23 mouse cellular contexts compared by ENCODE assay signal in genomic region chr11:95015484-95015883, GRCm38 (mm10). TPM values are rescaled to one million over a fixed set of nuclear protein-coding genes. Genes with fewer than 3 reads are reported as not detected.
A peak's percentile ranks its signal among the peaks of the same experiment; 100 is the strongest.
DNase-seq lines count a peak whose midpoint lies in the region; ATAC-seq and TF ChIP-seq lines count a peak whose summit lies in the region.
"Had no signal": no experiment of that assay in that cellular context is flagged by ENCODE, and none has a peak within 500 bp of the region (broad histone marks: within the 10 kb centered on the region; RNA-seq: fewer than 3 reads in every experiment).

No protein-coding gene starts in this region.

- peaks cover 51% of the 10 kb centered on the region for H3K4me1 ChIP-seq in heart, embryonic 10.5 days
- H3K4me1 ChIP-seq in hindbrain, embryonic 13.5 days (replicated peaks): peaks cover 68% of the 10 kb centered on the region
- 0 out of 2 replicates have a peak, but pooled peaks cover 7% of the 10 kb centered on the region for H3K4me1 ChIP-seq in hindbrain, embryonic 11.5 days (replicated peaks; ENCODE audit: control insufficient read depth, insufficient read depth, low read length)
- H3K4me1 ChIP-seq in neural tube, embryonic 12.5 days: peaks cover 34% of the 10 kb centered on the region
- peaks cover 56% of the 10 kb centered on the region for H3K4me1 ChIP-seq in neural tube, embryonic 15.5 days
- H3K4me1 ChIP-seq in lung, postnatal 0 days (ENCODE audit: insufficient read depth, low read depth, low read length): no peaks in the 10 kb centered on the region

- ATAC-seq in hindbrain, embryonic 13.5 days (ENCODE audit: low FRiP score): no peak
- ATAC-seq in hindbrain, embryonic 11.5 days (ENCODE audit: low FRiP score): no peak
- ATAC-seq in neural tube, embryonic 12.5 days (ENCODE audit: low FRiP score, low read depth): no peak
- ATAC-seq in neural tube, embryonic 15.5 days (ENCODE audit: low FRiP score): no peak
- ATAC-seq in lung, postnatal 0 days: no peak
- ATAC-seq: hindbrain, postnatal 0 days had no signal

- TF ChIP-seq CTCF in lung, postnatal 0 days (IDR thresholded peaks at IDR 0.05): no peak

- TF ChIP-seq EP300 in lung, postnatal 0 days (IDR thresholded peaks at IDR 0.05): no peak

- peaks cover 51% of the 10 kb centered on the region for H3K36me3 ChIP-seq in heart, embryonic 10.5 days
- H3K36me3 ChIP-seq in hindbrain, embryonic 13.5 days: peaks cover 61% of the 10 kb centered on the region
- peaks cover 11% of the 10 kb centered on the region; the same call in 1 of the 2 replicates for H3K36me3 ChIP-seq in hindbrain, embryonic 11.5 days (ENCODE audit: control insufficient read depth, insufficient read depth, low read length)
- peaks cover 65% of the 10 kb centered on the region for H3K36me3 ChIP-seq in neural tube, embryonic 12.5 days
- peaks cover 51% of the 10 kb centered on the region for H3K36me3 ChIP-seq in neural tube, embryonic 15.5 days
- H3K36me3 ChIP-seq in lung, postnatal 0 days (ENCODE audit: insufficient read depth, low read length): no peaks in the 10 kb centered on the region

- WGBS in heart, embryonic 10.5 days: 50% methylated on average over 3 of the region's 3 CpGs
- 71% methylated on average over 3 of the region's 3 CpGs for WGBS in hindbrain, embryonic 13.5 days
- WGBS in hindbrain, embryonic 11.5 days: 78% methylated on average over 3 of the region's 3 CpGs
- 77% methylated on average over 3 of the region's 3 CpGs for WGBS in neural tube, embryonic 12.5 days
- WGBS in neural tube, embryonic 15.5 days: 57% methylated on average over 3 of the region's 3 CpGs
- whole genome bisulfite sequencing in lung, postnatal 0 days: 75% methylated on average over 3 of the region's 3 CpGs

- no peak overlapping the region for H3K4me2 ChIP-seq in hindbrain, embryonic 13.5 days
- H3K4me2 ChIP-seq in hindbrain, embryonic 11.5 days (replicated peaks; ENCODE audit: low read depth, low read length): no peak overlapping the region
- 0 out of 2 replicates have a peak overlapping the region, but pooled peaks have one; percentile 16 for H3K4me2 ChIP-seq in neural tube, embryonic 12.5 days (replicated peaks)
- no peak overlapping the region for H3K4me2 ChIP-seq in neural tube, embryonic 15.5 days
- H3K4me2 ChIP-seq in lung, postnatal 0 days (replicated peaks; ENCODE audit: low read depth, low read length): no peak overlapping the region
- H3K4me2 ChIP-seq: lung, embryonic 14.5 days had no signal

- peaks cover 26% of the 10 kb centered on the region for H3K27me3 ChIP-seq in heart, embryonic 10.5 days (ENCODE audit: insufficient read depth, poor library complexity, severe bottlenecking)
- no peaks in the 10 kb centered on the region for H3K27me3 ChIP-seq in hindbrain, embryonic 13.5 days
- H3K27me3 ChIP-seq in hindbrain, embryonic 11.5 days (ENCODE audit: control insufficient read depth, insufficient read depth, low read length): no peaks in the 10 kb centered on the region
- no peaks in the 10 kb centered on the region for H3K27me3 ChIP-seq in neural tube, embryonic 12.5 days (replicated peaks)
- H3K27me3 ChIP-seq in neural tube, embryonic 15.5 days (replicated peaks): no peaks in the 10 kb centered on the region
- no peaks in the 10 kb centered on the region for H3K27me3 ChIP-seq in lung, postnatal 0 days (replicated peaks; ENCODE audit: insufficient read depth, low read length)

- H3K9me3 ChIP-seq in heart, embryonic 10.5 days: no peaks in the 10 kb centered on the region
- H3K9me3 ChIP-seq in hindbrain, embryonic 13.5 days: no peaks in the 10 kb centered on the region
- H3K9me3 ChIP-seq in hindbrain, embryonic 11.5 days (ENCODE audit: control insufficient read depth, low read length): no peaks in the 10 kb centered on the region
- H3K9me3 ChIP-seq in neural tube, embryonic 12.5 days: no peaks in the 10 kb centered on the region
- H3K9me3 ChIP-seq in neural tube, embryonic 15.5 days (replicated peaks): no peaks in the 10 kb centered on the region
- H3K9me3 ChIP-seq in lung, postnatal 0 days (ENCODE audit: low read length): no peaks in the 10 kb centered on the region

- peak overlapping the region; percentile 29; the same call in 1 of the 2 replicates for H3K4me3 ChIP-seq in heart, embryonic 10.5 days
- H3K4me3 ChIP-seq in hindbrain, embryonic 13.5 days: no peak overlapping the region
- no peak overlapping the region for H3K4me3 ChIP-seq in hindbrain, embryonic 11.5 days (ENCODE audit: low read depth, low read length)
- H3K4me3 ChIP-seq in neural tube, embryonic 12.5 days: no peak overlapping the region
- no peak overlapping the region for H3K4me3 ChIP-seq in neural tube, embryonic 15.5 days (replicated peaks)
- H3K4me3 ChIP-seq in lung, postnatal 0 days (ENCODE audit: low read depth, low read length): no peak overlapping the region
- H3K4me3 ChIP-seq: gastrocnemius, adult 2 months had no signal

- H3K27ac ChIP-seq in heart, embryonic 10.5 days: peak overlapping the region; percentile 81
- no peak overlapping the region for H3K27ac ChIP-seq in hindbrain, embryonic 13.5 days
- H3K27ac ChIP-seq in hindbrain, embryonic 11.5 days (ENCODE audit: low read depth, low read length): no peak overlapping the region
- H3K27ac ChIP-seq in neural tube, embryonic 12.5 days: no peak overlapping the region
- no peak overlapping the region for H3K27ac ChIP-seq in neural tube, embryonic 15.5 days (replicated peaks)
- H3K27ac ChIP-seq in lung, postnatal 0 days (ENCODE audit: low read length): no peak overlapping the region
- H3K27ac ChIP-seq: gastrocnemius, adult 2 months; hindbrain, postnatal 0 days; kidney, postnatal 0 days; macrophage had no signal

- no peak for DNase-seq in heart, embryonic 10.5 days (ENCODE audit: low spot score)
- DNase-seq in heart, adult 9 months (ENCODE audit: low spot score in 2 of 2): no peak
- no peak for DNase-seq in hindbrain, embryonic 11.5 days (ENCODE audit: low spot score)
- no peak for DNase-seq in lung, postnatal 0 days (ENCODE audit: low spot score)
- no peak for DNase-seq in left cerebral cortex, postnatal 25 days (ENCODE audit: low spot score in 2 of 2)
- DNase-seq: adrenal gland, postnatal 14 days; cerebellum, adult 11-12 months; cerebellum, postnatal 36 days; gastrocnemius, adult 2 months; kidney, adult 11 months; layer of hippocampus, postnatal 36 days; lung, embryonic 14.5 days; thymus, adult 2 months had no signal

- H3K9ac ChIP-seq in hindbrain, embryonic 13.5 days: peak overlapping the region; percentile 49
- no peak overlapping the region for H3K9ac ChIP-seq in hindbrain, embryonic 11.5 days (ENCODE audit: low read depth, low read length)
- H3K9ac ChIP-seq in neural tube, embryonic 12.5 days: 0 out of 2 replicates have a peak overlapping the region, but pooled peaks have one; percentile 13
- H3K9ac ChIP-seq in neural tube, embryonic 15.5 days (replicated peaks): no peak overlapping the region
- no peak overlapping the region for H3K9ac ChIP-seq in lung, postnatal 0 days (replicated peaks; ENCODE audit: low read depth)
- H3K9ac ChIP-seq: lung, embryonic 14.5 days had no signal

- intact Hi-C loops in left cerebral cortex, postnatal 25 days (cut with DNase I): no loop called here

RNA-seq across cellular contexts. Expression of gene Samd14, which starts 5.8 kb away (rescaled TPM):
- 15.1 and 18.8 TPM in 2 replicates for polyA plus RNA-seq in heart, embryonic 10.5 days (2016; fragmentation: Nextera tagmentation; extraction: Ambion mirVana)
- 132 and 142 TPM in 2 replicates for polyA plus RNA-seq in hindbrain, embryonic 13.5 days (2015; fragmentation: Nextera tagmentation; extraction: Ambion mirVana)
- 46.1 and 47.6 TPM in 2 replicates for polyA plus RNA-seq in hindbrain, embryonic 11.5 days (2014; fragmentation: Nextera tagmentation; extraction: Ambion mirVana)
- 101 and 106 TPM in 2 replicates for polyA plus RNA-seq in neural tube, embryonic 12.5 days (2016; fragmentation: Nextera tagmentation; extraction: Ambion mirVana)
- 139 and 167 TPM in 2 replicates for polyA plus RNA-seq in neural tube, embryonic 15.5 days (2015; fragmentation: Nextera tagmentation; extraction: Ambion mirVana)
- 5.4 and 5.8 TPM in 2 replicates for polyA plus RNA-seq in lung, postnatal 0 days (2015; fragmentation: Nextera tagmentation; extraction: Ambion mirVana)
- total RNA-seq in left cerebral cortex, postnatal 25 days (2021): 10 to 100 TPM; 30.8 to 31.1 TPM

RNA-seq across cellular contexts. Expression of gene Ppp1r9b, which starts 24.6 kb away (rescaled TPM):
- 8.5 and 12.5 TPM in 2 replicates for polyA plus RNA-seq in heart, embryonic 10.5 days (2016; fragmentation: Nextera tagmentation; extraction: Ambion mirVana)
- 16.9 and 17.3 TPM in 2 replicates for polyA plus RNA-seq in hindbrain, embryonic 13.5 days (2015; fragmentation: Nextera tagmentation; extraction: Ambion mirVana)
- polyA plus RNA-seq in hindbrain, embryonic 11.5 days (2014; fragmentation: Nextera tagmentation; extraction: Ambion mirVana): 12.4 and 16.2 TPM in 2 replicates
- 18.2 and 19.7 TPM in 2 replicates for polyA plus RNA-seq in neural tube, embryonic 12.5 days (2016; fragmentation: Nextera tagmentation; extraction: Ambion mirVana)
- polyA plus RNA-seq in neural tube, embryonic 15.5 days (2015; fragmentation: Nextera tagmentation; extraction: Ambion mirVana): 18.8 TPM in 2 replicates
- 9.8 and 11.5 TPM in 2 replicates for polyA plus RNA-seq in lung, postnatal 0 days (2015; fragmentation: Nextera tagmentation; extraction: Ambion mirVana)
- 100 to 1,000 TPM; 675 to 703 TPM for total RNA-seq in left cerebral cortex, postnatal 25 days (2021)

RNA-seq across cellular contexts. Expression of gene Pdk2, which starts 25.7 kb away (rescaled TPM):
- 27.4 and 41.1 TPM in 2 replicates for polyA plus RNA-seq in heart, embryonic 10.5 days (2016; fragmentation: Nextera tagmentation; extraction: Ambion mirVana)
- 24.2 and 25.5 TPM in 2 replicates for polyA plus RNA-seq in hindbrain, embryonic 13.5 days (2015; fragmentation: Nextera tagmentation; extraction: Ambion mirVana)
- 12.5 and 13.0 TPM in 2 replicates for polyA plus RNA-seq in hindbrain, embryonic 11.5 days (2014; fragmentation: Nextera tagmentation; extraction: Ambion mirVana)
- 20.5 and 20.6 TPM in 2 replicates for polyA plus RNA-seq in neural tube, embryonic 12.5 days (2016; fragmentation: Nextera tagmentation; extraction: Ambion mirVana)
- polyA plus RNA-seq in neural tube, embryonic 15.5 days (2015; fragmentation: Nextera tagmentation; extraction: Ambion mirVana): 24.9 and 27.1 TPM in 2 replicates
- 39.3 and 51.1 TPM in 2 replicates for polyA plus RNA-seq in lung, postnatal 0 days (2015; fragmentation: Nextera tagmentation; extraction: Ambion mirVana)
- total RNA-seq in left cerebral cortex, postnatal 25 days (2021): 10 to 100 TPM; 87.3 to 88.7 TPM

RNA-seq across cellular contexts. Expression of gene Sgca, which starts 39.4 kb away (rescaled TPM):
- 12.5 and 25.8 TPM in 2 replicates for polyA plus RNA-seq in heart, embryonic 10.5 days (2016; fragmentation: Nextera tagmentation; extraction: Ambion mirVana)
- 0.23 and 0.52 TPM in 2 replicates for polyA plus RNA-seq in hindbrain, embryonic 13.5 days (2015; fragmentation: Nextera tagmentation; extraction: Ambion mirVana)
- 0.11 and 0.29 TPM in 2 replicates for polyA plus RNA-seq in hindbrain, embryonic 11.5 days (2014; fragmentation: Nextera tagmentation; extraction: Ambion mirVana)
- 0.80 and 0.90 TPM in 2 replicates for polyA plus RNA-seq in neural tube, embryonic 12.5 days (2016; fragmentation: Nextera tagmentation; extraction: Ambion mirVana)
- polyA plus RNA-seq in neural tube, embryonic 15.5 days (2015; fragmentation: Nextera tagmentation; extraction: Ambion mirVana): 0.77 and 1.4 TPM in 2 replicates
- polyA plus RNA-seq in lung, postnatal 0 days (2015; fragmentation: Nextera tagmentation; extraction: Ambion mirVana): 0.33 and 0.55 TPM in 2 replicates
- under 1 TPM in 1 of 2 experiments, not detected in 1; 0.46 TPM for total RNA-seq in left cerebral cortex, postnatal 25 days (2021)
- total RNA-seq: adrenal gland, postnatal 14 days; granulocyte monocyte progenitor cell, adult 5-6 weeks had no signal
- polyA plus RNA-seq: lung, embryonic 14.5 days; macrophage had no signal

RNA-seq across cellular contexts. Expression of gene Hils1, which starts 48.1 kb away (rescaled TPM):
- 0.22 TPM in 1 of 2 replicates, not detected in the other for polyA plus RNA-seq in heart, embryonic 10.5 days (2016; fragmentation: Nextera tagmentation; extraction: Ambion mirVana)
- not detected in 2 replicates for polyA plus RNA-seq in hindbrain, embryonic 13.5 days (2015; fragmentation: Nextera tagmentation; extraction: Ambion mirVana)
- polyA plus RNA-seq in hindbrain, embryonic 11.5 days (2014; fragmentation: Nextera tagmentation; extraction: Ambion mirVana): not detected in 2 replicates
- polyA plus RNA-seq in neural tube, embryonic 12.5 days (2016; fragmentation: Nextera tagmentation; extraction: Ambion mirVana): not detected in 2 replicates
- polyA plus RNA-seq in neural tube, embryonic 15.5 days (2015; fragmentation: Nextera tagmentation; extraction: Ambion mirVana): not detected in 2 replicates
- polyA plus RNA-seq in lung, postnatal 0 days (2015; fragmentation: Nextera tagmentation; extraction: Ambion mirVana): not detected in 2 replicates
- not detected for total RNA-seq in left cerebral cortex, postnatal 25 days (2021)
- total RNA-seq: adrenal gland, postnatal 14 days; gastrocnemius, adult 2 months; granulocyte monocyte progenitor cell, adult 5-6 weeks; hindbrain, postnatal 0 days; layer of hippocampus, adult 18-20 months; layer of hippocampus, postnatal 36 days; left cerebral cortex, postnatal 36 days had no signal
- polyA plus RNA-seq: hindbrain, postnatal 0 days; kidney, postnatal 0 days; lung, embryonic 14.5 days; macrophage; stomach, embryonic 14.5 days had no signal

Comparison
In these comparisons a context has a peak if more than half of its experiments do, and no peak if none do; other contexts are left out.
1. H3K9ac ChIP-seq: peak in hindbrain, embryonic 13.5 days (single experiment) and neural tube, embryonic 12.5 days (single experiment); none in hindbrain, embryonic 11.5 days (single experiment), neural tube, embryonic 15.5 days (single experiment) and lung, postnatal 0 days (single experiment).